Mouse (Mus musculus): ENCODE data around the gene Scap. TPM values are rescaled to one million over a fixed set of nuclear protein-coding genes. Genes with fewer than 3 reads are reported as not detected.
"Not testable (repeated sequence)": the region's sequence is repeated elsewhere in the genome, so short reads cannot be mapped to it uniquely, and the experiment has no call there.

Scap gene
- total RNA-seq, 2 experiments from 2014 or later, result 104 to 107 TPM

DNA sequence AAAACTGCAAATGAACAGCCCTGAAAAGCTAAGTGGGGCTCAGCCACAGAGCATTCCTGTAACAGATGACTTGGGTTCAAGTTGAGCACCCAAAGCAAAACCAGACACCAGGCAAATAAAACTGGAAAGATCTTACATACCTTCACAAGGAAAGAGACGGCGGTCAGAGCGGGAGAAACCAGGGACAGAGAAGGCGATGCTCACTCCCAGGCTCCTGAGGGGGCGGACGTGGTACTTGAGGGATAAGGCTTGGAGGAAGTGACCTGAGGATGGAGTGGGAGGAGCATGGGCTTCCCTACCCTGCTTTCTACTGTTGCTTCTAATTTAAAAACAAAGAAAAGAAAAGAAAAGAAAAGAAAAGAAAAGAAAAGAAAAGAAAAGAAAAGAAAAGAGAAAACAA, 2.7 kb upstream of the Scap start:
- no peak for DNase-seq (ENCODE audit: low spot score in 2 of 2)

DNA sequence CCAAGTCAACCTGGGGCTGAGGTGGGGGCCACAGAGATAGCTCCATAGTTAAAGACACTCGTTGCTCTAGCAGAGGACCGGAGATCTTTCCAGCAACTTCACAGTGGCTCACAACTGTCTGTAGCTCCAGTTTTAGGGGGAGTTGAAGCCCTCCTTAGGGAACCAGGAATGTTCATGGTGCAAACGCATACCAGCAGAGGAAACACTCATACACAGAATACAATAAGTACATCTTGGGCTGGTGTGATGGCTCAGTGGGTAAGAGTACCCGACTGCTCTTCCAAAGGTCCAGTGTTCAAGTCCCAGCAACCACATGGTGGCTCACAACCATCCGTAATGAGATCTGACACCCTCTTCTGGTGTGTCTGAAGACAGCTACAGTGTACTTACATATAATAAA, 2.2 kb upstream of the Scap start:
- not testable (repeated sequence) for DNase-seq (ENCODE audit: low spot score in 2 of 2)

DNA sequence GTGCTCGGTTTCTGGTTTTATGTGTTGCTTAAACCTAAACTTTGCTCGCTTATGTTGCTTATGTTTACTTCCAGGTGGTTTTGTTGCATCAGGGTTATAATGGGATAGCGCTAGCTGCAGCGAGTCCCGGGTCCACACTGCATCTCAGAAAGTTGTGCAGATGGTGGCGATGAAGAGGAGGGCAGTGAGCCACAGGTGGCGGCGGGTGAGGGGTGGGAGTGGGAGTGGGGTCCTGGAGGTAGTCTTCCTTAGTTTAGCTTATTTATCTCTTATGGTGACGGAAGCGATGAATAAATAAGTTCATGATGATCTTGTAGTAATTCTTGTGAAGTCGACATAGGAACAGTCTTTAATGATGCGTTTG, 790 bp downstream of the Scap start:
- no peak for DNase-seq (ENCODE audit: low spot score in 2 of 2)

DNA sequence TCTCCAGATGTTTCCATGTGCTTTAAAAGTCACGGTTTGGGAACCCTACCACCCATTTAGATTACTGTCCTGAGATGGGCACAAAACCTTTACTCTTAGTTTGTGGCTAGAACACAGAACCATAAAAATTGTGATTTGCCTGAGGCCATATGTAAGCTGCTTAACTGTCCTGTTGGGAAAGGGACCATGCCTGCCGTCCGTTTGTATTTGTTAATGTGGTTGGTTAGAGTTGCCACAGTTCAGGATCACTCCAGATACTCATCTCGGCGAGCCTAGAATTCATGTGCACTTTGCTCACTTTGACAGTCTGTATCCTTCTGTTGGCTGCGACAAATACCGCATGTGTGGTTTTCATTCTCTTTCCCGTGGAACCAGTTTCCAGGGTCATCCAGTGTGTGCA, 1.8 kb downstream of the Scap start:
- DNase-seq (ENCODE audit: low spot score in 2 of 2), result no peak

- no peak for DNase-seq (ENCODE audit: low spot score in 2 of 2)
Observed at GRCm38 (mm10) chr9:110340037-110340750, 7.1 kb downstream of the Scap start.

DNA sequence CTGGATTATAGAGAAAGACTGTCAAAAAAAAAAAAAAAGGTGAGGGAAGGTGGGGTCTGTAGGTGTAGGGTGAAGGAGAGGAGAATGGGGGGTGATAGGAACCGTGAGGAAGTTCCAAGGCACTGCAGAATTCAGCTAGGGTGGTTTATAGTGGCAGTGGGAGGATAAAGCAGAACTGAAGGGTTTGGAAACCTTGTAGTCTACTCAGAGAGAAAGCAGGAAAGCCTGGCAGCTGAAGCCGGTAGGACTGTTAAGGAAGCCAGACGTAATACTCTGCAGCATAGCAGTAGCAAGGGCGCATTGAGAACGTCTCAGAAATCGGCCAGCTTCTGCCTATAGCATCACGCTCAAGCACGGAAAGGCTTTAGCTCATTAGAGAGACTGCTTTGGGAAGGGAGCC, 8.9 kb downstream of the Scap start:
- no peak for DNase-seq (ENCODE audit: low spot score in 2 of 2)

- no peak for DNase-seq (ENCODE audit: low spot score in 2 of 2)
Observed at GRCm38 (mm10) chr9:110343805-110344204, 10.7 kb downstream of the Scap start.

DNA sequence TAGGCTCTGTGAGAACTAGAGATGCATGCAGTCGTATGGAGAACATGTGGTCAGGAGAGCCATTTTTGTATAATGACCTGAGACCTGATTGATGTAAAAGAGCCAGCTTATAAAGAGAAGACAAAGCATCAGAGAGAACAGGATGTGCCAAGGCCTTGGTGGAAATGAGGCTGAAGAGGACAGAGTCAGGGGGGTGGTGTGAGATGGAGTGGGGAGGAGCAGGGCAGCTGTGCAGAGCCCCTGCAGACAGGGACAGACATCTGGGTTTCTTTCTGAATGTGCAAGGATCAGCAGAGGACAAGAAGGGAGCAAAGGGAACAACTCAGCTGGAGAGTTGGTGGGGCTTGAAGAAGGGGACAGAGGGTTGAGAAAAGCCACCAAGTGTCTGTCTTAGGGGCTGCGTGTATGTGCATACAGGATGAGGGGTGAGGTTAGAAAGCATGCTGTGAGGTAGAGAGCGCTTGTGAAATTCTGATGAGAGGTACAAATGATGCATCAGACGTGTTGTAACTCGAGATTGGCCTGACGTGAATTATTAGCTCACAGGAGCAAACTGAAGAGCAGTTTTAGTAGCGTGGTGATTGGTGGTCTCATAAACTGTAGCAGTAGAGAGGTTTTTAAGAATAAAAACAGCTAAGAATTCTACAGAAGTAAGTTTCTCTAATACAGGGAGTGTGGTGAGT, 12.1 kb downstream of the Scap start:
- DNase-seq (ENCODE audit: low spot score in 2 of 2), result no peak

- DNase-seq (ENCODE audit: low spot score in 2 of 2), result no peak
Observed at GRCm38 (mm10) chr9:110348899-110349298, 15.8 kb downstream of the Scap start.

GRCm38 (mm10) chr9:110350188-110350587, 17.1 kb downstream of the Scap start:
- no peak for DNase-seq (ENCODE audit: low spot score in 2 of 2)

DNA sequence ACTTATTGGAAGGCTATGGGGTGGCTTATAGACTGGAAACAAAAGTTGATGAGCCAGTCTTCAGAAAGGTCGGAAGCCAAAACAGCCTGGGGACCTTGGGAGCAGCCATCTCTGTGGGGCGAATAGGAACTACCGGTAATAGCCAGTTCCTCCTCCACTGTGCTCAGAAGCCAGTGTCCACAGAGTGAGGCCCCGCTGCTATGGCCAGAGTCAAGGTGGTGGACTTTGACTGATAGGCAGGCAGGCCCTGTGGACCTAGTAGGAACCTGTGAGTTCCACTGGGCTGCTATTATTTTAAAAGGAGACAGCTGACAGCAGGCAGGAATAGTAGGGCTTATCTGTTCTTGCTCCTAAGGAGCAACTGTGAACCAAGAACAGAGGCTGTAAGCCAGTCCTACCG, 17.5 kb downstream of the Scap start:
- DNase-seq (ENCODE audit: low spot score in 2 of 2), result no peak

DNA sequence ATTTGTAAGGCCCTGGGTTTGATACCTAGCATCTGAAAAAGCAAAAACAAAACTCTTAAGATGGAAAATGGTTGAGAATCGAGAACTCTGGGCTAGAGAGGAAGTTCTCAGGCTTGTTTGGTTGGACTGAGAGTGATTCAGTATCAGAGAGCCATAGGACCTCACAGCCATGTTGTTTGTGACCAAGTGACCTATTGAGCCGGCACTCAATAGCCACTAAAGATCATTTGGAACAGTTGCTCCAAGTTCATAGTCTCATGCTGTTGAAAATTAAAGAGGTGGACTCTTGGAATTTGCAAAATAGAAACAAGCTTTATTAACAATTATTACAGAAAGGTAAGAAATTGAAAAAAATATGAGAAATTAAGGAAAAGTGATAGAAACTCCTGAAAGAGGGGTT, 18.3 kb downstream of the Scap start:
- DNase-seq (ENCODE audit: low spot score in 2 of 2), result no peak

GRCm38 (mm10) chr9:110351932-110352632, 19.0 kb downstream of the Scap start:
- DNase-seq (ENCODE audit: low spot score in 2 of 2), result peak; percentile 30 to 39

DNA sequence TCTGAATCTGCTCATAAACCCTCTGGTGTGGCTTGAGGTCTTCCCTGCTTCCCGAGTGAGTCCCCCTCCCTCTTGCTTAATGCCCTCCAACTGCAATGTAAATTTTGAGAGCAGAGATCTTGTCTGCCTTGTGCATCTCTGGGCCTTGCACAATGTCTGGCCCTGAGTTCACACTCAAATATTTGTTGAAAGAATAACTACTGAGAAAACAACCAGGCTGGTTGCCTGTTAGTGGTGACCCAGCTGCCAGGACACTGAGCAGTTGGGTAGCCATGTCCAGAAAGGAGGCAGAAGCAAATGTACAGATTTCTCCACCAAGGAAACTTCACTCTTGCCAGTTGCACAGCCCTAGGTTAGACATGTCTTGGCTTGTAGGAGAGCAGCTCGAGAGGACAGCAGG, 25.3 kb downstream of the Scap start:
- DNase-seq (ENCODE audit: low spot score in 2 of 2), result no peak

- DNase-seq (ENCODE audit: low spot score in 2 of 2), result no peak
Observed at GRCm38 (mm10) chr9:110361299-110361698, 28.2 kb downstream of the Scap start.

DNA sequence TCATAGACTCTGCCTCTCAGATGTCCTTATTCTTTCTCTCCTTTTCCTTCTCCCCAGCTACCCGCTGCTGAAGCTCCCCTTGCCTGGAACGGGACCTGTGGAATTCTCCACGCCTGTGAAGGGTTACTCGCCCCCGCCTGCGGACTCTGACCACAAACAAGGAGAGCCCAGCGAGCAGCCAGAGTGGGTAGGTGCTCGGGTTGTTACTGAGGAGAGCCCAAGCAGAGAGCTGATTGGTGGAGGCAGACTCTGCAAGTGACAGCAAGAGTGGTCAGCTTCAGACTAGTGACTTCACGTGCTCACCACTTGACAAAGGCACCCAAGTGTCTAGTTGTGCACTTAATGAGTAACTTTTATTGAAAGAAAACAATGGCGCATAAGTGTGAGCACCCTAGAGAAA, 29.2 kb downstream of the Scap start:
- no peak for DNase-seq (ENCODE audit: low spot score in 2 of 2)

GRCm38 (mm10) chr9:110366746-110367145, 33.7 kb downstream of the Scap start:
- DNase-seq (ENCODE audit: low spot score in 2 of 2), result no peak

DNA sequence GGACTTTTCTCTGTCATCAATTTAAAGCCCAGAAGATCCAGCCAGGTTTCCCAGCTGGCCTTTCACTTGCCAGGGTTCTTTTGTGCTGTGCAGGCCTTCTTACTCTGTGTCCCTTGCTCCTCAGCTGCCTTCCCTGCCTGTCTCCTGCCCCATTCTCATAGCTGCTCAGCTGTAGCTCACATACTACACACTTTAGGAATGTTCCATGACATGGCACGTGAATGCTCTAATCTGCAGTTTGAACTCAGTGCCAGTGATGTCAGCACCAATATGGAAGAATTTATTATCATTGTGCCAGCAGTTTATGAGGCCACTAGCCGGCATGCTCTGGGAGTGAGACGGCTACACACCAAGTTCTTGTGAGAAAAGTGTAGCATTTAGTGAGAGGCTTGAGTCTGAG, 36.8 kb downstream of the Scap start:
- DNase-seq (ENCODE audit: low spot score in 2 of 2), result no peak

- no peak for DNase-seq (ENCODE audit: low spot score in 2 of 2)
Observed at GRCm38 (mm10) chr9:110373871-110374270, 40.8 kb downstream of the Scap start.

- no peak for DNase-seq (ENCODE audit: low spot score in 2 of 2)
Observed at GRCm38 (mm10) chr9:110375668-110376067, 42.6 kb downstream of the Scap start.

DNA sequence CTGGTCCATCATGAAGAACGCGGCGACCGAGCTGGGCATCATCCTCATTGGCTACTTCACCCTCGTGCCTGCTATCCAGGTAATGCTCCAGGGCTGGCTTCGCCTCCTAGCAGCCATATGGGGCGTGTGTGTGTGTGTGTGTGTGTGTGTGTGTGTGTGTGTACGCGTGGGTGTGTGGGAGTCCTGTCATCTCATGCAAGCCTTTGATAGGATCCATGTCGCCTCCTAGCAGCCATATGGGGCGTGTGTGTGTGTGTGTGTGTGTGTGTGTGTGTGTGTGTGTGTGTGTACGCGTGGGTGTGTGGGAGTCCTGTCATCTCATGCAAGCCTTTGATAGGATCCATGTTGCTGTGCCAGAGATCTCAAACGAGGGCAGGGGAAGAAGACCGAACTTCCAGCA, 44.6 kb downstream of the Scap start:
- peak in 1 of 2 experiments; percentile 53 for DNase-seq (ENCODE audit: low spot score in 2 of 2)

GRCm38 (mm10) chr9:110379361-110379760, 46.3 kb downstream of the Scap start:
- no peak for DNase-seq (ENCODE audit: low spot score in 2 of 2)
